Mouse (Mus musculus) kidney, adult 8-10 months (tissue): ENCODE data around the gene Zdhhc4.

ENCODE experiments used
- DNase-seq, 2 experiments: peaks; one replicate each; pipeline ENCODE4 v3.0.0; 2022

Zdhhc4 gene

GRCm38 (mm10) chr5:143328690-143329495 is at the start of gene Zdhhc4:
Zdhhc4 (minus strand) TSS chr5:143329256.
- peak; percentile 81 to 89 for DNase-seq

- DNase-seq: no peak
These were observed 47.1 kb upstream of the Zdhhc4 start for GRCm38 (mm10) chr5:143376156-143376555.

GRCm38 (mm10) chr5:143375242-143375641 is 46.2 kb upstream of the Zdhhc4 start:
- DNase-seq: peak; percentile 37 to 69

GRCm38 (mm10) chr5:143372818-143373217 is 43.8 kb upstream of the Zdhhc4 start:
- peak in 1 of 2 experiments; percentile 8 for DNase-seq

- DNase-seq: no peak
These were observed 42.1 kb upstream of the Zdhhc4 start for GRCm38 (mm10) chr5:143371146-143371510.

GRCm38 (mm10) chr5:143370416-143371145 is 41.5 kb upstream of the Zdhhc4 start:
- DNase-seq: no peak

DNA sequence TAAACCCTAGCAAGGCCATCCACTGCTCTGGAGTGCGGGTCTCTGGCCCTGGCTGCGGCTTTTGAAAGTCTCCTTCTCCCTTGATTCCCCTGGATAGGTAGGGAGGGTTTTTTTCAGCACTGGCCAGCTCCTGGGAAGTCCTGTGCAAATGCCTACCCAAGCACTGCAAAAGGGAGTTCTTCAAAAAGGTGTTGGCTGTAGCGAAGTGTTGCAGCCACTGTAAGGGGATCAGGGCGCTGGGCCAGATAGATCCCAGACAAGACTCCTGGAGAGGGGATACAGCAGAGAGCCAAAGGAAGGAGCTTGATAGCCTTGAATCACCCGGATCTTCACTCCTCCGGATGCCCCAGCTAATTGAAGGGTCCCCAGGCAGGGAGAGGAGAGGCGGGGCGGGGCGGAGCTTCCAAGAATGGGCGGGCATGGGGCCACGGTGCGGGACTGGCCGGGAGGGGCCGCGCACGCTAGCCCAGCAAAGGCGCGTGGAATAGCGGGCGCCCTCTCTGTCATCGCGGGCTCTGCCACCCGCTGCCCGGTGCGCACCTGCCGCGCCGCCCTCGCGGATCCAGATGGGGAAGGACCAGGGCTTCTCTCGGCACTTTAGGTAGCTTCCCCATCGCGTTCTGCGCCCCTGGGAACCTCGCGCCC is 40.7 kb upstream of the Zdhhc4 start:
- DNase-seq: no peak

GRCm38 (mm10) chr5:143367931-143368330 is 38.9 kb upstream of the Zdhhc4 start:
- DNase-seq: no peak

GRCm38 (mm10) chr5:143363678-143364615 is 34.9 kb upstream of the Zdhhc4 start:
- no peak for DNase-seq

GRCm38 (mm10) chr5:143361428-143361827 is 32.4 kb upstream of the Zdhhc4 start:
- DNase-seq: no peak

DNA sequence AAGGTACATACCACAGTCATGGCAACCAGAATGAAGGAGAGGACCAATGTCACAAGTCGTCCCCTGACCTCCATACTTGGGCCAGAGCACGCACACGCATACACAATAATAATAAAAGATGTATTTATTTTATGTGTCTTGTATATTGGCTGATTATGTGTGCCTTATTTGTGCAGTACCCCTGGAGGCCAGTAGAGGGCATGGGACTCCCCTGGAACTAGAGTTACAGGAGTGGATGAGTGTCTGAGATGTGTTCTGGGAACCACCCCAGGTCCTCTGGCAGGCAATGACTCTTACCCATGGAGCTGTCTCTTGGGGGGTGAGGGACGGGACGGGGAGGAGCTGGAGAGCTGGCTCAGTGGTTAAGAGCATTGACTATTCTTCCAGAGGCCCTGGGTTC is 30.9 kb upstream of the Zdhhc4 start:
- peak in 1 of 2 experiments; percentile 15 for DNase-seq

DNA sequence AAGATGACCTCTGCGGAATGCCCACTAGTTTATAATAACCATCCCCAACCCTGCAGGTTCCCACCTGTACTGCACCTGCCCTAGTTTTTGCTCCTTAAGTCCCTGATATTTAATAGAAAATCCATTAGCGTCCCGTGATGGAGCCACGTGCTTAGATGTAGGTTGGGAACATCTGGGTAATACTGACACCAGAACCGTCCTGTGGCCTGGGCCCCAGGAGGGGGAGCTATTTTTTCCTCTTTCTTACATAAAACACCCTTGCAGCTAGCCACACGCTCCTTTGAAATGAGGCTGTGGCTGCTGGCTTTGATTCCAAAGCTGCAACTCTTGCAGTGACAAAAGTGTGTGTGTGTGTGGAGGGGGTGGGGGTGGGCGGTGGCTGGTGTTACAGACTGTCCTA is 30.2 kb upstream of the Zdhhc4 start:
- DNase-seq: no peak

- no peak for DNase-seq
These were observed 28.5 kb upstream of the Zdhhc4 start for GRCm38 (mm10) chr5:143357564-143357963.

DNA sequence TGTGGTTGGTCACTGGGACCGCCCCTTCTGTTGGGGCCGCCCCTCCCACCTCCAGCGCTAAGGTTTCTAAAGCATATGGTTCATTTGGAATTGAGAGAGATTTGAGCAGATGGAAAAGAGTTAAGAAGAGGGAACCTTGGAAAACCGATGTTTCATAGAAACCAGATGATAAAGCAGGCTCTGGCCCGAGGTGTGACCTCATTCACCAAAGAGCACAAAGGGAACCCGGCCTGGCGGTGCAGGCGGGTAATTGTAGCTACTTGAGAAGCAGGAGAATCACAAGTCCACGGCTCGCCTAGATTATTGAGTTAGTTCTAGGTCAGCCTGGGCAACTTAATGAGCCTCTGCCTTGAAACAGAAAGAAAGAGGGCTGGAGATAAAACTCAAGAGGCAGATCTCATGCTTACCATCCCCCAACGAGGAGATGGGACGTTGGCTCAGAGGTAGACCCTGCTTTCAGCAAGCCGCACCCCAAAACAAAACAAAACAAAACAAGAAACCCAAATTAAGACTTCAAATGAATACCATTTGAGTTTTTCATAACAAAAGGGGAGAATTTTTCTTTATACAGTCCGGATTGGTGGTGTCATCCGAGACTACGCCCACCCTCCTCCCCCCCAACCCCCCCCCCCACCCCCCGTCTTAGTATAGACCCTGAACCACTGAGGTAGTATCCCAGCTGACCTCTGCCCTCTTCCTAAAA is 27.8 kb upstream of the Zdhhc4 start, which contains the start of gene Grid2ip:
Gene Grid2ip (plus strand): TSS at position 653 of the 703 bp plus-strand sequence.
- DNase-seq: no peak

DNA sequence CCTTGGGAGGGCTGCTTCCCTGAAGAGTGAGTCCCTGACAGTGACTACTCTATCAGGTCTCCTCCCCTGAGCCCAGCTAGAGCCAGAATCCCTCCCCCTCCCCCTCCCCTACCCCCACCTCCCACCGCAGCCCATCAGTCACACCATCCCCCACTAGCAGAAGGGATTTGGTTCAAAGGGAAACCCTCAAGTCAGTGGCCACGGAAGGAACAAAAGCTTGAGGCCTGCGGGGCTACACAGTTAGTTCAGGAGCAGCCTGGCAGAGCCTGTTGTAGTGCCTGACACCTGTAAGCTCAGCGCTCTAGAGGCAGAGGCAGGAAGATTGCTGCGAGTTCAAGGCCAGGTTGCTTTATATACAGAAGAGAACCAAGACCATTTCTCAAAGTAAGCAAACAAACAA is 27.0 kb upstream of the Zdhhc4 start:
- DNase-seq: no peak

DNA sequence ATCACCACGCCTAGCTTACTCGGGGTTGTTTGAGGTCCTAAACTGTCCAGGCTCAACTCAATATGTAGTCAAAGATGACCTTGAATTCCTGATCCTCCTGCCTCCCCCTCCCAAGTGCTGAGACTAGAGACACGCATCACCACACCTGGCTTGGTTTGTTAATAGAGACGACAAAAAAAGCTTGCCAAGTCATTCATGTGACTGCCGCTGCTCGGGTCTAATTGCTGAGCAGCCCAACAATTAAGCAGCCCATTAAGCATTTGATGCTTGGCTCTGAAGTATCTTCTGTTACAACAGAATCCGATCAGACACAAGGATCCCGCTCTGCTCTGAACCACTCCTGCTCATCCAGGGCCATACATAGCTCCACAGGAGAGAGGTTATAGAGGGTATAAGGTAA is 17.3 kb upstream of the Zdhhc4 start:
- DNase-seq: peak; percentile 58 to 63

DNA sequence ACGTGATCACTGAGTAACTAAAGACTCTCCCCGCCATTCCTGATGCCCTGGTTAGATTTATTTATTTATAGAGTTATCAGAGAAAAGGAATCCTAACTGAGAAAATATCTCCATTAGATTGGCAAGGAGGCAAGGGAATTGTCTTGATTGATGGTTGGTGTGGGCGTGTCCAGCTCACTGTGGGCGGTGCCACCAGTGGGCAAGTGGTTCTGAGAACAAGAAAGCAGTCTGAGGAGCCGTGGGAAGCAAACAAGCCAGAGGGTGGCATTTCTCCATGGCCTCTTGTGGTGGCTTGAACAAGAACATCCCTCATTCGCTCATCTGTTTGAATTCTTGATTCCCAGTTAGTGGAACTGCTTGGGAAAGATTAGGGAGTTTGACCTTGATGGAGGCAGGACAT is 10.5 kb upstream of the Zdhhc4 start:
- DNase-seq: no peak

- DNase-seq: no peak
These were observed 7.5 kb upstream of the Zdhhc4 start for GRCm38 (mm10) chr5:143336559-143336958.

DNA sequence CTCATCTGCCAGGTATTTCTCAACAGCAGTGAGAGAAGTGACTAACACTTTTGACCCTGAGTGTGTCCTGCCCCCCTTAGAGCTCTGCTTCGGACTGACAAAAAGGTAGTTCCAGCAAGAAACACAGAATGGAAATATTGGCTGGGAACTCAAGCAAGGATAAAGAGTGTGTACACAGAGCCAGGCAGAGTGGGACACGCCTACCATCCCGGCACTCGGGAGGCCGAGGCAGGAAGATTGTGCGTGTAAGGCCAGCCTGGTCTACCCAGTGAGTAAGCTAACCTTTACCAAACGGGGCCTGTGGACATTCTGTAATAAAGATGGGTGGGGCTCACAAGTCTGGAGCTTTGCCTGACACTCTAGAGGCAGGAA is 6.0 kb upstream of the Zdhhc4 start:
- DNase-seq: no peak

- DNase-seq: no peak
These were observed 5.5 kb upstream of the Zdhhc4 start for GRCm38 (mm10) chr5:143334418-143335088.

- peak in 1 of 2 experiments; percentile 76 for DNase-seq
These were observed 4.8 kb upstream of the Zdhhc4 start for GRCm38 (mm10) chr5:143333872-143334271.
